Mouse (Mus musculus): ENCODE measurements around the gene Dnajc13. TPM values are rescaled to one million over a fixed set of nuclear protein-coding genes. Genes with fewer than 3 reads are reported as not detected.

Dnajc13 gene
- polyA plus RNA-seq, 1 experiment from 2014 or later, result 5.8 TPM

GRCm38 (mm10) chr9:104101458-104101857 lies 161.3 kb downstream of the Dnajc13 start:
- no peak for ATAC-seq

More at GRCm38 (mm10) chr9:104101458-104101857, 161.3 kb downstream of the Dnajc13 start:
- no peak for TF ChIP-seq EP300 (IDR thresholded peaks at IDR 0.05; ENCODE audit: low read depth)
- no peak for TF ChIP-seq CTCF (IDR thresholded peaks at IDR 0.05; ENCODE audit: low read depth)
- H3K9me3 ChIP-seq (ENCODE audit: low read length), result no peaks in the 10 kb centered on the region
- no peak overlapping the region for H3K4me2 ChIP-seq (ENCODE audit: low read depth, low read length)
- H3K27me3 ChIP-seq (ENCODE audit: insufficient read depth, low read length), result no peaks in the 10 kb centered on the region
- WGBS (ENCODE audit: insufficient replicate concordance), result 57% methylated on average over 3 of the region's 3 CpGs
- no peak overlapping the region for H3K9ac ChIP-seq (replicated peaks)
- H3K27ac ChIP-seq (ENCODE audit: low read depth), result no peak overlapping the region
- no peak overlapping the region for H3K4me3 ChIP-seq (ENCODE audit: low read depth, low read length)
- peaks cover 10% of the 10 kb centered on the region for H3K36me3 ChIP-seq (replicated peaks; ENCODE audit: insufficient read depth, low read length)
- H3K4me1 ChIP-seq (ENCODE audit: insufficient read depth), result no peaks in the 10 kb centered on the region
- no peak for DNase-seq

Other genes starting within 250 kb of the Dnajc13 start
- not detected in 2 replicates for gene Gm28305, start 222.3 kb downstream of the Dnajc13 start, polyA plus RNA-seq (2015; fragmentation: Nextera tagmentation; extraction: Ambion mirVana)
- 15.1 and 15.4 TPM in 2 replicates for gene Uba5, start 199.8 kb downstream of the Dnajc13 start, polyA plus RNA-seq (2015; fragmentation: Nextera tagmentation; extraction: Ambion mirVana)
- gene Acad11, start 199.6 kb downstream of the Dnajc13 start, polyA plus RNA-seq (2015; fragmentation: Nextera tagmentation; extraction: Ambion mirVana), result 103 and 105 TPM in 2 replicates
- gene Ackr4, start 136.0 kb downstream of the Dnajc13 start, polyA plus RNA-seq (2015; fragmentation: Nextera tagmentation; extraction: Ambion mirVana), result 0.89 and 0.97 TPM in 2 replicates
- gene Acpp, start 74.8 kb upstream of the Dnajc13 start, polyA plus RNA-seq (2015; fragmentation: Nextera tagmentation; extraction: Ambion mirVana), result 0.57 and 0.79 TPM in 2 replicates